Mouse (Mus musculus): Measurements from ENCODE around the gene Magi1. TPM values are rescaled to one million over a fixed set of nuclear protein-coding genes. Genes with fewer than 3 reads are reported as not detected.
A peak's percentile ranks its signal among the peaks of the same experiment; 100 is the strongest.

The Magi1 gene
- polyA plus RNA-seq, 1 experiment from 2014 or later = 1.9 TPM

DNA sequence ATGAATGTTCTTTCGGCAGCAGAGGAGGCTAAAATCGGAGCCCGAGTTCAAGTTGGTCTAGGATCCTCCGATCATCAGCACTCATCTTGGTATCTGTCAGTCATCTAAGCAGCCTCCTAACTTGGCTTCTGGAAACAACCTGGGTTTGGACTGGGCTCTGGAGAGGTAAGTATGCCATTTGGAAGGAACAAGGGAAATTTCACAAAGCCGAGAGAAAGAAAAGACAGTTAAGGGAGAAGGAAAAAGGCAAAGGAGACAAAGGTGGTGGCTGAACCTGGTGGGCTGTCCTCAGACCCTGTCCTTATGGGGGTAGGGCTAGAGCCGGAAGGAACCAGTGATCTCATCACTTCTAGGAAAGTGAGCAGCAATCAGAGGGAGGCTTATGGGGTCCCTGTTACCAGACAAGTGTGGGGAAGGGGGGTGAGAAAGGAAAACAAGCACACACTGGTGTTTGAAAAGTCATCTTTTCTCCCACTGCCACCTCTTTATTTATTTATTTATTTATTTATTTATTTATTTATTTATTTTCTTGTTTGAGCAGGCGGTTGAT lies 565.8 kb downstream of the Magi1 start:
- H3K9me3 ChIP-seq (ENCODE audit: low read length) = no peaks in the 10 kb centered on the region
- TF ChIP-seq CTCF (IDR thresholded peaks at IDR 0.05; ENCODE audit: low read depth) = no peak
- TF ChIP-seq EP300 (IDR thresholded peaks at IDR 0.05; ENCODE audit: low read depth) = no peak
- H3K4me1 ChIP-seq (ENCODE audit: insufficient read depth) = 0 out of 2 replicates have a peak, but pooled peaks cover 2% of the 10 kb centered on the region
- ATAC-seq (no peak), DNase-seq (no peak)
- 37% methylated on average over 7 of the region's 7 CpGs for WGBS (ENCODE audit: insufficient replicate concordance)
- no peak overlapping the region for H3K27ac ChIP-seq (ENCODE audit: low read depth)
- H3K36me3 ChIP-seq (replicated peaks; ENCODE audit: insufficient read depth, low read length) = no peaks in the 10 kb centered on the region
- H3K4me3 ChIP-seq (ENCODE audit: low read depth, low read length) = no peak overlapping the region
- H3K9ac ChIP-seq (replicated peaks) = no peak overlapping the region
- H3K4me2 ChIP-seq (ENCODE audit: low read depth, low read length) = peak overlapping the region; percentile 47
- no peaks in the 10 kb centered on the region for H3K27me3 ChIP-seq (ENCODE audit: insufficient read depth, low read length)

DNA sequence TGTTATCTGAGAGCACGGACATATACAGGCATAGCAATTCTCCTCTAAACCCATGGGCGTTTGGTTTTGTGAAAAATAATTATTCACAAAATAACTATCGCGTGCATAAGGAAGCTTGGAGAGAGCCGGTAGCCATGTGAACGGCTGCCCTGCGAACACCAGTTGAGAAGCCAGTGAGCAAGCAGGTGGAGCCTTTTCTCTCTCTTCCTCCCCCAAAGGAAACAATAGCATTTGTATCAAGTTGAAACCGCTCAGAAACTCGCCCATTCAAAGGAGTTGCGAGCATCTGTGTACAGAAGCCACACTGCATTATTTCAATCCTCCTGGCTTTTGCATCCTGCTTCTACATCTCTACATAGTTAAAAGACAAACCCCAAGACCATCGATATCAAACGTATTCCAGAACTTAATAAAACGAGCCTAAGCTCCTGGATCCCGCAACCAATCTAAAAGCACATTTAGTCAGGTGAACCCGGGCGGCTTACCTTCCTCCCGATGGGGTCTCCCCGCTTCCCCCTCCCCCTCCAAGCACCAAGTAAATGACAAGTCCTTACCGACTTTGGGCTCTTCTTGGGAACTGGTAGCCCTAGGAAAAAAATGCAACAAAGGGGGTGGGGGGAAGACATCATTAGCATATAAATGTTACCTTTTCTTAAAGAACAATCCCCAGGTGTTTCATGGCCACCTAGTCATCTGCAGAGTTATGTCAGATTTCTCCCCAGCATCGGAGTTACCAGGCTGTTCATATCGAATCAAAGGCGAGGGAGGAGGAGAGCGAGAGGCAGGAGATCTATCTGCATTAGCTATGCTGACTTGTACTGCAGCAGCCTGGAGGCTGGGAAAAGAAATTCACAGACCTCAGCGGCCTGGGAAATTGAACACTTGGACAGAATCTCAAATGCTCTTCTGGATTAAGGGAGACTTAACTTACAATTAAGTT lies 566.8 kb downstream of the Magi1 start:
- peak overlapping the region; percentile 47 for H3K4me2 ChIP-seq (ENCODE audit: low read depth, low read length)

DNA sequence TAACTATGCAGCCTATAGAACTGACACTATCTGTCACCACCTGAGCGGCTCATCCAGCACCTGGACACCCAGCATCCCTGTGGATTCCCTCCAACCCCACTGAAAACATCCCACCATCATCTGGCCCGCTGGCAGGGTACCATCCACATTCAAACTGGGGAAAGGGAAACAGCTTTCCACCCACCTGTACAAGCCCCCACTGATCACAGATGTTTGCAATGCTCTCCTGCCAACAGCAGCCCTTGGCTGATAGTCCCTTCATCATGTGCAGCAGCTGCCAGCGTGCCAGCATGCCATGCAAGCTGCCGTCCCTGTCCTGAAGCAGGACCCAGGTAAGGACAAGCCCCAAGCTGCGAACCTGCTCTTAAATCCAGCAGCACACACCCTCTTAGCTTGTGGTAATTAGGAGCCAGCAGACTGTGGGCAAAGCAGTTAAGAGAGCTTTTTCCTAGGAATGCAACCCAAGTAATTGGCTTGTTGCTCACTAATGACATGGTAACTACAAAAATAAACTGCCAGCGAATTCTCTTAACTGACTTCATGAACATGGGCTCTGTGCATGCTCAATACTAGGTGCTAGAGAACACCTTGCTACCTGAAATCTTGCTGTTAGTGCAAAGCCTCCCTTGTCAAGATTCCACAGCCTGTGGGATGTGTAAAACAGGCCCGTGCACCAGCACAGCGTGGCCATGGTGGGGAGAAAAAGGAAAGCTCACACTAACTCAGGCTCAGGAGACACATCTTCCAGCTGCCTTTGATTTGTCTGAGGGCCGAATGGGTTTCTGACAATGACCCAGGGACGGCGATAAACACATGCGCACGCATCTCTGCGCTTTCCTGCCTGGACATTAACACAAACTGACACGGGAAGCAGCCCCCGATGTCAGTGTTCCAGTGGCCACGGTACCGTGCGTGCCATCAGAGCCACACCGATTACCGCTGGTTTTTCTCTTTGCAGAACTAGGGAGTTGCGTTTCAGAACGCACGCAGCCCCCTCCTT lies 568.2 kb downstream of the Magi1 start:
- ATAC-seq = no peak
- Histone ChIP-seq H3K4me3 (ENCODE audit: low read depth, low read length) (no peak overlapping the region), H3K27me3 (ENCODE audit: insufficient read depth, low read length) (no peaks in the 10 kb centered on the region), H3K27ac (ENCODE audit: low read depth) (no peak overlapping the region), H3K9ac (replicated peaks) (no peak overlapping the region), H3K9me3 (ENCODE audit: low read length) (no peaks in the 10 kb centered on the region), H3K36me3 (replicated peaks; ENCODE audit: insufficient read depth, low read length) (no peaks in the 10 kb centered on the region), H3K4me1 (ENCODE audit: insufficient read depth) (0 out of 2 replicates have a peak, but pooled peaks cover 2% of the 10 kb centered on the region), H3K4me2 (ENCODE audit: low read depth, low read length) (peak overlapping the region; percentile 47)
- DNase-seq = no peak
- WGBS (ENCODE audit: insufficient replicate concordance) = 36% methylated on average over 24 of the region's 24 CpGs
- TF ChIP-seq CTCF (IDR thresholded peaks at IDR 0.05; ENCODE audit: low read depth) = no peak
- TF ChIP-seq EP300 (IDR thresholded peaks at IDR 0.05; ENCODE audit: low read depth) = no peak

More for the DNA sequence above, 566.8 kb downstream of the Magi1 start:
- H3K27ac ChIP-seq (ENCODE audit: low read depth) = no peak overlapping the region
- H3K36me3 ChIP-seq (replicated peaks; ENCODE audit: insufficient read depth, low read length) = no peaks in the 10 kb centered on the region
- 13% methylated on average over 24 of the region's 24 CpGs for WGBS (ENCODE audit: insufficient replicate concordance)
- H3K27me3 ChIP-seq (ENCODE audit: insufficient read depth, low read length) = no peaks in the 10 kb centered on the region
- no peak overlapping the region for H3K4me3 ChIP-seq (ENCODE audit: low read depth, low read length)
- no peaks in the 10 kb centered on the region for H3K9me3 ChIP-seq (ENCODE audit: low read length)
- DNase-seq (no peak), ATAC-seq (no peak)
- no peak for TF ChIP-seq CTCF (IDR thresholded peaks at IDR 0.05; ENCODE audit: low read depth)
- TF ChIP-seq EP300 (IDR thresholded peaks at IDR 0.05; ENCODE audit: low read depth) = no peak
- H3K9ac ChIP-seq (replicated peaks) = no peak overlapping the region
- H3K4me1 ChIP-seq (ENCODE audit: insufficient read depth) = 0 out of 2 replicates have a peak, but pooled peaks cover 2% of the 10 kb centered on the region

DNA sequence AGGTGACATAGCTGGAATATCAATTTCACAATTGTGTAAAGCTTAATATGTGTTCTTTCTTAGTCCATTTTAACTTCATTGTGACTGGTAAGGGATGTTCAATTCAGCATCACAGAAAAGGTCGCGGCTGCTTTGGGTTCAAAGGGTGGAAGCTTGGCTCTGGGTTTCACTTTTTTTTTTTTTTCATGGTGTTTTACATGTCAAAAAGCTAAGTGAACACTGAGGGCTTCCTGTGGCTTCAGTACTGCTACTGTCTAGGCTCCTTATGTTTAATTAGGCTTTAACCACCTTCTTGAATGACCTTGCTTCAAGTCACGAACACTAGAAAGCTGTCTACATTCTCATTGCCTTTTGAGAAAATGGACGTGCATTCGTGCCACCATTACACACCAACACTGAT lies 579.4 kb downstream of the Magi1 start:
- Histone ChIP-seq H3K4me3 (ENCODE audit: low read depth, low read length) (no peak overlapping the region), H3K27ac (ENCODE audit: low read depth) (no peak overlapping the region), H3K27me3 (ENCODE audit: insufficient read depth, low read length) (no peaks in the 10 kb centered on the region), H3K9me3 (ENCODE audit: low read length) (no peaks in the 10 kb centered on the region), H3K4me2 (ENCODE audit: low read depth, low read length) (no peak overlapping the region), H3K4me1 (ENCODE audit: insufficient read depth) (no peaks in the 10 kb centered on the region), H3K9ac (replicated peaks) (no peak overlapping the region), H3K36me3 (replicated peaks; ENCODE audit: insufficient read depth, low read length) (0 out of 2 replicates have a peak, but pooled peaks cover 2% of the 10 kb centered on the region)
- DNase-seq = no peak
- ATAC-seq = no peak
- 78% methylated on average over 5 of the region's 5 CpGs for WGBS (ENCODE audit: insufficient replicate concordance)
- TF ChIP-seq EP300 (IDR thresholded peaks at IDR 0.05; ENCODE audit: low read depth) = no peak
- TF ChIP-seq CTCF (IDR thresholded peaks at IDR 0.05; ENCODE audit: low read depth) = no peak

DNA sequence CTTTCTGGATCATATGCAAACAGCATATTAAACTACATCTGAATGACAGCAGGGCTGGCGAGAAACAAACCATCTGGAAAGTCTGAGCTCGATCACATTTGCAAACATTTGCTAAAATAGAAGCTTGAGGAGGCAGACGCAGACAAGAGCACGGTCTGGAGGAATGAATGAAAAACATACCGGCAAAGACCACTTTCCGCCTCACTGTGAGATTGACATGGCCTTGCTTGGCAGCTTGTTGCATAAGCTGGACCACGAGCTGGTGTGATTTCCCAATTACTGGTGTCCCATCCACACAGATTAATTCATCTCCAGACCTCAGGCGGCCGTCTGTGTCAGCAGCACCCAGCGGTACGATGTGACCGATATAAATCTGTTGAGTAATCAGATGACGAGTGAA lies 584.3 kb downstream of the Magi1 start:
- Histone ChIP-seq H3K9ac (replicated peaks) (no peak overlapping the region), H3K27ac (ENCODE audit: low read depth) (no peak overlapping the region), H3K36me3 (replicated peaks; ENCODE audit: insufficient read depth, low read length) (peaks cover 3% of the 10 kb centered on the region; the same call in 1 of the 2 replicates), H3K27me3 (ENCODE audit: insufficient read depth, low read length) (no peaks in the 10 kb centered on the region), H3K4me1 (ENCODE audit: insufficient read depth) (no peaks in the 10 kb centered on the region), H3K4me3 (ENCODE audit: low read depth, low read length) (no peak overlapping the region), H3K4me2 (ENCODE audit: low read depth, low read length) (no peak overlapping the region), H3K9me3 (ENCODE audit: low read length) (no peaks in the 10 kb centered on the region)
- DNase-seq = no peak
- TF ChIP-seq CTCF (IDR thresholded peaks at IDR 0.05; ENCODE audit: low read depth) (no peak), EP300 (IDR thresholded peaks at IDR 0.05; ENCODE audit: low read depth) (no peak)
- ATAC-seq = no peak
- 74% methylated on average over 13 of the region's 13 CpGs for WGBS (ENCODE audit: insufficient replicate concordance)
